Mouse (Mus musculus): ENCODE measurements around the gene Dhcr7.

GRCm38 (mm10) chr7:143805199-143805624 is 17.7 kb upstream of the Dhcr7 start:
- TF ChIP-seq CTCF (IDR thresholded peaks at IDR 0.05; ENCODE audit: borderline replicate concordance, control insufficient read depth, extremely low read depth, insufficient read depth, low read length, poor library complexity) (no peak), POLR2A (IDR thresholded peaks at IDR 0.05; ENCODE audit: control insufficient read depth, extremely low read depth, insufficient read depth, low read length, poor library complexity) (no peak)
